Mouse (Mus musculus) kidney, postnatal 25 days (tissue): ENCODE measurements around the gene Pced1a.

Experiments
- DNase-seq, 2 experiments: peaks; one replicate each; pipeline ENCODE4 v3.0.0; 2021; ENCODE audit warnings: mixed read lengths in 2 of 2

Gene Pced1a

GRCm38 (mm10) chr2:130424126-130424853, at the start of gene Pced1a, which contains the start of gene Vps16:
Gene Pced1a, minus strand, starts transcription at chr2:130424701.
Gene Vps16, plus strand, starts transcription at chr2:130424339.
- DNase-seq, result peak; percentile 93 to 96

- no peak for DNase-seq
These were observed 48.5 kb upstream of the Pced1a start for GRCm38 (mm10) chr2:130472908-130473510.

- no peak for DNase-seq
These were observed 45.4 kb upstream of the Pced1a start for GRCm38 (mm10) chr2:130469935-130470334.

GRCm38 (mm10) chr2:130469366-130469765, 44.9 kb upstream of the Pced1a start:
- no peak for DNase-seq

GRCm38 (mm10) chr2:130466438-130466837, 41.9 kb upstream of the Pced1a start:
- no peak for DNase-seq

- no peak for DNase-seq
These were observed 37.0 kb upstream of the Pced1a start for GRCm38 (mm10) chr2:130461287-130462071.

GRCm38 (mm10) chr2:130459576-130459975, 35.1 kb upstream of the Pced1a start:
- DNase-seq, result no peak

GRCm38 (mm10) chr2:130457871-130458270, 33.4 kb upstream of the Pced1a start:
- no peak for DNase-seq

GRCm38 (mm10) chr2:130454748-130455370, 30.4 kb upstream of the Pced1a start:
- DNase-seq, result no peak

- DNase-seq, result no peak
These were observed 28.9 kb upstream of the Pced1a start for GRCm38 (mm10) chr2:130453421-130453820.

- no peak for DNase-seq
These were observed 27.8 kb upstream of the Pced1a start for GRCm38 (mm10) chr2:130452266-130452665.

- DNase-seq, result no peak
These were observed 27.2 kb upstream of the Pced1a start for GRCm38 (mm10) chr2:130451727-130452090.

GRCm38 (mm10) chr2:130451086-130451726, 26.7 kb upstream of the Pced1a start:
- DNase-seq, result no peak

GRCm38 (mm10) chr2:130450434-130450796, 25.9 kb upstream of the Pced1a start:
- DNase-seq, result peak; percentile 64 to 86

GRCm38 (mm10) chr2:130449794-130450433, 25.4 kb upstream of the Pced1a start, which contains the start of gene Ptpra:
Gene Ptpra, plus strand, starts transcription at chr2:130450278.
- peak; percentile 90 to 95 for DNase-seq

- DNase-seq, result peak in 1 of 2 experiments; percentile 27
These were observed 24.7 kb upstream of the Pced1a start for GRCm38 (mm10) chr2:130449021-130449793.

- DNase-seq, result no peak
These were observed 23.9 kb upstream of the Pced1a start for GRCm38 (mm10) chr2:130448449-130448848.

GRCm38 (mm10) chr2:130442162-130442561, 17.7 kb upstream of the Pced1a start:
- no peak for DNase-seq

- no peak for DNase-seq
These were observed 15.5 kb upstream of the Pced1a start for GRCm38 (mm10) chr2:130439840-130440480.

- DNase-seq, result no peak
These were observed 14.4 kb upstream of the Pced1a start for GRCm38 (mm10) chr2:130438861-130439260.

- DNase-seq, result no peak
These were observed 12.3 kb upstream of the Pced1a start for GRCm38 (mm10) chr2:130436769-130437168.
